Mouse (Mus musculus) right cerebral cortex, postnatal 14 days (tissue): ENCODE measurements around the gene Palm.

Source experiments
- DNase-seq: peaks from one replicate; pipeline ENCODE4 v3.0.0; 2022

Palm gene

DNA sequence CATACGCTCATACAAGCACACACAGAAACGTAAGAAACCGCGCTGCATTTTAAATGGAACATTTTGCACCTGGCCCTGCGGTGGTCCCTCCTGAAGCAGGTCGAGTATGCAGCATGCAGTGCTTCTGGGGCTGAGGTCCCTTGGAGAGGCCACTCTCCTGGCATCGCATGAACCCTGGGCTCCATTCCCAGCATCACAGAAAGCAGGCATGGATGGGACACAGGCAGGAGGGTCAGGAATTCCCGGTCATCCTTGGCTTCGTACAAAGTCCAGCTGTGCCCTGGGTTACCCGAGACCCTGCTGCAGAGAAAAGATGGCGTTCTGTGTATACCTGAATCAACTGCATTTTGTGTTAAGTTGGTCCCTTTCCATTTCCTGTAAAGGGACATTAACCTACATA, 7.1 kb downstream of the Palm start:
- no peak for DNase-seq

DNA sequence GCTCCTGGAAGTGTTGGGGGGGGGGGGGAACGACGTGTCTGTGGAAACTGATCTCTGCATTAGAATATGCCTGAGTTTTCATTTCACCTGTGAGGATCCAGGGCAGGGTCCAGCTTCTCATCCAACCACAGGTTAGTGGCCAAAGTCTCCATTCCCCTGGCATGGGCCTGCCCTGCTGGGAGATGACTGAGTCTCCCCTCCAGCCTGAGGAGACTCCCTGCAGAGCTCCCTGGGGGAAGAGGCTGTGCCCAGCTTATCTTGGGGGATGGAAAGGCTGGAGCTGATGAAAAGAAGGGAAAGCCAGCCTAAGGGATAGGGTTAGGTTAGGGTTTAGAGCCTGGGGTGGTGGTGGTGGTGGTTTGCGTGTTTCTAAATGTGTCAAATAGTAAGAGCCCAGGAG, 8.5 kb downstream of the Palm start:
- DNase-seq, result no peak

DNA sequence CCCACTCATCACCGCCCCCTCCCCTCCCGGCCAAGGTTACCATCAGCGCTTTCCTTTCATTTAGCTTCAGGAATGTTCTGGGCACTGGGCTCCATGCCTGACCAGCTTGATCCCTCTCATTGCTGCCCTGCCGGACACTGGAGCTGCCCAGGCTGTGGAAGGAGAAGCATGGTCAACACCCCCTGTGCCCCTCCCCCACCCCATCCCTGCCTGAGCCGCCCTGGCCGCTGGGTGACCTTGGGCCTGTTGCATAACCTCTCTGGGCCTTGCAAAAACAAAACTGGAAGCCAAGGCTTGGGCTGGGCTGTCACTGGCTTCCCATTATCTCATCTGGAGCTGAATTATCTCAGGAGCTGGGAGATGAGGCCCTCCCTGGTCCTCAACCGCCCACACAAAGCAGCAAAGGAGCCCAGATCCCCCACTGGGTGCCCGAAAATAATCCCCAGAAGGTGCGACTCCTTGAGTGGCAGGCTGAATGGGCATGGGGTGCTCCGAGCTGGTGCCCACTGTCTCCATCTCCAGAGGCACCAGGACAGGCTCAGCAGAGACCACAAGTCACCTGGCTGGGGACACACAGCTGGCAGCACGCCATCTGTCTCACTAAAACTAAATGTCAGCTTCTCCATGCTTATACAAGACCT, 9.1 kb downstream of the Palm start:
- peak; percentile 57 for DNase-seq

DNA sequence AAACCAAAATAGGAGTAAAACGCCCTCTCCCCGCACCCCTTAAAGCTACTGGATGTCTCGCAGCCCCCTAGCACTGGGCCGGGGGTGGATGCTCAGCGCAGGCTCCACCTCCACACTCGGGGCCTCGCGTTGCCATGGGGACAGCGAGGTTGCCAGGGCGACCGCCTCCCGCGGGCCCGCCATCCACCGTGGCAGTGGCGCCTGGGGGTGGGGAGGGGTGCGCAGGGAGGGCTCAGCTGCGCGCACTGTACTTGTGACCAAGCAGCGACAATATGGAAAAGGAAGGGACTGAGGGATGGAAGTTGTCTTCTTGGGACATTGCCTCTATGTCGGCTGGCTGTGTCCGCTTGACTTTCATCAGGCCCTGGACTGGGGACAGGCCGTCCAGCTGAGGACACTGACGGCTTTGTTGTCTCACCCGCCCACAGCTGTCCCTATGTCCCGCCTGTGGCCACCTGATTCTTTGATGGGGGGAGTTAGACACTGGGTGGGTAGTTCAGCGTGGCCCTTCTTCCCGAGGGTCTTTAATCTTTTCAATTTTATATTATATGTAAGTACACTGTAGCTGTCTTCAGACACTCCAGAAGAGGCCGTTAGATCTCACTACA, 10.4 kb downstream of the Palm start:
- DNase-seq, result peak; percentile 95

DNA sequence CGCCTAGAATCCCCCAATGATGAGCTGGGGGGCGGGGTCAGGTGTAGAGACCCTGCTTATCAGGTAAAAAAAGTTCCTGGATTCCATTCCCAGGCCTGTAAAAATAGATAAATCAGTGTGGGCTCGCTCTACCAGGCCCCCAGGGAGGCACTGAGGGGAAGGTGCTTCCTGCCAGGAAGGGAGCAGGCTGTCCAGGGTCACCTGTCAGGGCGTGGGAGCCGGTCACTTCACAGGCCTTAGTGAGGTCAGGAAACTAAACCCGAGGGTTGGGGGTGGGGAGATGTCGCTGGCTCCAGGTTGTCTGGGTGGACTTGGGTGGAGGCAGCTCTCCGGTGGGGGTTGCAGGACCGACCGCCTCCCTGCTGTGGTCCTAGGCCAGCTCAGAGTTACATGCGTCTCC, 12.3 kb downstream of the Palm start:
- DNase-seq, result no peak

DNA sequence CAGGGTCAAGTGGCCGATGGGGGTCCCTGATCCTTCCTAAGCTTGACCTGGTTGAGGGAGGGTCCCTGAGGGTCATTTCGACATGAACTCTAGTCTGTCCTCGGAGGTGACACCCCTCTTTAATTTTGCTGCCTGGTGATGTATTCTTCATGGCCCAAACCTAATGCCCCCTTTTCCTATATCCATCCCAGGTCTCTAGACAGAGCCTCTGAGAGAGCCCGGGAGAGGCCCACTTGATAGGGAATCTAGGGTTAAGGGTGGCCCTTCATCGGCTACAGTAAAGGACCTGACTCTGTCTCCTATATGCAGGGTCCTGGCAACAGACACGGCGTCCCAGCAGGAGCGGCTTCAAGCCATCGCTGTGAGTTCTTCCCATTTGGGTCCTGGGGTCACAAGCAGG, 13.0 kb downstream of the Palm start:
- no peak for DNase-seq

DNA sequence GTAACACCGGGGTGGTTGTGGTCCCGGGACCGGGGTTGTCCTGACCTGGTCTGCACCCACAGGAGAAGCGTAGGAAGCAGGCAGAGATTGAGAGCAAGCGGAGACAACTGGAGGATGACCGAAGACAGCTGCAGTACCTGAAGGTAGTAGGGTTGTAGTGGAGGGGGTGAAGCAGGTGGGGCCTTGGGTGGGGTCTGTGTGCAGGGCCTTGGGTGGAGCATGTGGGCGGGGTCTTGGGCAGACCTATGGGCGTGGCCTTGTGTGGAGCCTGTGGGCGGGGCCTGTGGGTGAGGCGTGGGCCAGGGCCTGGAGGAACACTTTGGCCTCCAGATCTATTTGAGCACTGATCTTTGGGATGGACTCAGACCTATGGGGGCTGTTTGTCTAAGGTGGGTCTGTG, 13.6 kb downstream of the Palm start:
- no peak for DNase-seq

DNA sequence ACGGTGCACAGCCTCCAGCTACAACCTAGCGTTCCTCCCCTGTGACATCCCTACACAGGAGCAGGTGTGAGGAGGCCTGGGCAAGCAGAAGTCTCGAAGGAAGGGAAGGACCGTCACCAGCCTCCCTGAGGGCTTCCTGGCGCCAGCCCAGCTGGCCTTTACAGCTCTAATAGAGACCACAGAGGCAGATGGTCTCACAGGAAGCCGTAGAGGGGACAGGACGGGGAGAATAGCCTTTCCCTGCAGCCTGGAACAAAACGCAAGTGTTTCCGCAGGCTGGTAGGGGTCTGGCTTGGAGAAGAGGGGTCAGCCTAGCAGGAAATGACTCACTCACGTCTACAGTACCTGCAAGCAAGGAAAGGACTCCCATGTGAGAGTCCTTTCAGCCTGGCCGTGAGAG, 14.5 kb downstream of the Palm start:
- DNase-seq, result no peak

DNA sequence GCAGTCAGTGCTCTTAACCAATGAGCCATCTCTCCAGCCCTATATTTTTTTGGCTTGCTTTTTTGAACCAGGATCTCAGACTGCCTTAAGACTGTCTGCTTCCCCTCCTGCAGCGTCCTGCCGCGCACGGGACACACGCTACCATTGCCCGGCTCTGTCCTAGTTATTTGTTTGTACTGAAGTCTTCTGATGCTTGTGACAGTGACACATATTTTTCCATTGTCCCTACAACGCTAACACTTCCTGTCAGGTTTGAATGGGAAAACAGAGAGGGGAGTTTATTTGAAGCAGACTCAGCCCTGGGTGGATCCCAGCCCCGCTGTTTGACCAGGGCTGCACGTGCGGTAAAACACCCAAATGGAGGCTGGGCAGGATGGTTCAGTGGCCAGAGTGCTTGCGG, 15.4 kb downstream of the Palm start:
- DNase-seq, result no peak

DNA sequence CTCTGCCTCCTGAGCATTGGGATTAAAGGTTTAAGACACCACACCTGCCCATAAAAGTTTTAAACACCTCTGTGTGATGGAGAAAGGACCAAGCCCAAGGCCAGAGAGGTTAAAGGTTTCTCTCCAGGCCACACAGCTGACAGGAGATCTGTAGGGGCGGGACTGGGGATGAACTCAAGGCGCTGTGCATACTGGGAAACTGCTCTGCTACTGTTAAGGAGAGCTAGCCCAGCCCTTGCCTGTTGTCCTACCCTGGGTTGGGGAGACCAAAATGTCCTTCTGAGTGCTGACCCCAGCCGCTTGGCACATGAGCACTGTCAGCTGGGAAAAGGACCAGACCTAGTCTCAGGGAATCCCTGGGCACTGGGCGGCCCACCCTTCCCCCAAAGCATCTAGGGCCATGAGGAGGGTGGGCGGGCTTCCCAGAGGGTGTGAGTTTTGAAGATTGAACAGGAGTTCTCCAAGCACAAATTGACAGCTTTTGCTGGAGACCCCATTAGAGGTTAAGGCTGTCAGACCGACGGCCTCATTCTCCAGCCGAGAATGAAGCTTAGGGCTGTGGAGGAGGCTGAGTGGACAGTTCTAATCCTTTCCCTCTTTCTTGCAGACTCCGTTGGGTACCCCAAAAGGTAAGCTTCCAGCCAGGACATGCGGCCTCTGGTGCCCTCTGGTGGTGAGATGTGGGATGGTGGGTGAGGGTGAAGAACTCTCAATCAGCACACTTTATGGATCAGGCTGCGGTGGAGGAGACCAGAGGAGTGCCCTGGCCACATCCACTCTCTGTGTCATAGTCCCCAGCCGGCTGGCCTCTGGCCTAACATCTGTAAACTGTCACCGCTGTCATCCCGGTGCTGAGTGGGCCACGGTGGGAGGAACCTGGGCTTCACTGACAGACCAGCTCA, 18.6 kb downstream of the Palm start:
- peak; percentile 85 for DNase-seq

DNA sequence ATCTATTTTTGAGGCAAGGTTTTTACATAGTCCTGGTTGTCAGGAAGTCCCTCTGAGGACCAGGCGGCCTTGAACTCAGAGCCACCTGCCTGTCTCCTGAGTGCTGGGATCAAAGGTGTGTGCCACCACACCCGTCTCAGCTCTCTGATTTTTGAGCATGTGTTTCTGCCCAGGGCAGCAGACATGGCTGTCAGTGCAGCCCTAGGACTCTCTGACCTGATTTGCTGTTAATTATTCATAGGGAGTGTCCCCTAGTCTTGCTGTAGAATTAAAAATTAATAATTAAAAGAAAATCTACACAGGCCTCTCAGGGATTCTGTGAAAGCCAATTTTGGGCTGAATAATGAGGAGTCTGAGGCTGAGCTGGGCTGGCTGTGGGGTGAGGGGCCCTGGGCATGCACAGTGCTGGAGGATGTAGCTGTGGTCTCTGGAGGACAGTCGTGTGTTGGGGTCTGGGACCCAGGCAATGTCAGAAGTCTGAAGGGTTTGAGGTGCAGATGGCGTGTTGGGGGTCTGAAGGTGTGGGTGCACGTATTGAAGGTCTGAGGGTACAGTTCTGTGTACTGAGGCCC, 21.0 kb downstream of the Palm start:
- DNase-seq, result no peak

DNA sequence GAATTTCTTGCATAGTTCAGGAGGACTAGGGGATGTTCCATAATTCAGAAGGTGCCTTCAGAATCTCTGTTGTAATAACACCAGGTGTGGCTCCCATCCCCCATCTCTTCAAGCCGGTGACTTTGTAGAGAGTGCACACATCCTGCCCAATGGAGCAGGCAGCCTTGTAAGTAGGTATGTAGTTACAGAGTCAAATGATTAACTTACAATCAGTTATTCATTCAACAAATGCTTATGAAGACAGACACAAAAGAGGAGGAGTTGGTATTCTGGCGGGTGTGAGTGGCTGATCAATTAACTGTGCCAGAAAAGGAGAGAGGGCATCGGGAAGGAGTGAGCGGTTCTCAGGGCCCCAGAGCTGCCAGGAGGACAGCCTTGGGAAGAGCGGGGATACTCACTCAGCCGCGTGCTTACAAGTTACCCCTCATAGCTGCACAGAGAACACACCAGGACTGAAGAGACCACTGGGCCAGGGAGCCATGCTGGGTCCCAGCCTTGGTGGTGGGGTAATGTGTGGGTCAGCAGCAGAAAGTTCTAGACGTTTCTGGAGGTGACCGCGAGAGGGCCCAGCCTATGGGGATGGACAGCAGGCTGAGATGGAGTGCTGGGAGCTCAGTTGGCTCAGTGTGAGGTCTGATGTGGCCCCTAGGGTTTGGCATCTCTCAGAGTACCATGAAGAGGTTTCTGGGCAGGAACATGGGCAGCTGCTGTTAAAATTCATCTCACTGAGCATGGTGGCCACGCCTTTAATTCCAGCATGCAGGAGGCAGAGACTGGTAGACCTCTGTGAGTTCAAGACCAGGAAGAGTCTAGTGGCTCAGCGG, 22.5 kb downstream of the Palm start:
- DNase-seq, result no peak

DNA sequence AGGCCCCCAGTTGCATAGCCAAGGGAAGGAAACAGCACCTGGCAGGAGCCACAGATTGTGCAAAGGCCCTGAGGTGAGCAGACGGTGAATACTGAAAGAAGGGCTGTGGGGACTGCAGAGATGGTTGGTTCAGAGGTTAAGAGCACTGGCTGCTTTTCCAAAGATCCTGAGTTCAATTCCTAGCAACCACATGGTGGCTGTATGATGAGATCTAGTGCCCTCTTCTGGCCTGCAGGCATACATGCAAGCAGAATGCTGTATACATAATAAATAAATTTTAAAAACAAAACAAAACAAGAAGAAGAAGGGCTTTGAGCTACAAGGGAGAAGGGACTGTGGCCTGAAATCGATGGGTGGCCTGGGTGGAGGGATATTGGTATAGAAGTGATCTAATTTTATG, 23.7 kb downstream of the Palm start:
- no peak for DNase-seq

DNA sequence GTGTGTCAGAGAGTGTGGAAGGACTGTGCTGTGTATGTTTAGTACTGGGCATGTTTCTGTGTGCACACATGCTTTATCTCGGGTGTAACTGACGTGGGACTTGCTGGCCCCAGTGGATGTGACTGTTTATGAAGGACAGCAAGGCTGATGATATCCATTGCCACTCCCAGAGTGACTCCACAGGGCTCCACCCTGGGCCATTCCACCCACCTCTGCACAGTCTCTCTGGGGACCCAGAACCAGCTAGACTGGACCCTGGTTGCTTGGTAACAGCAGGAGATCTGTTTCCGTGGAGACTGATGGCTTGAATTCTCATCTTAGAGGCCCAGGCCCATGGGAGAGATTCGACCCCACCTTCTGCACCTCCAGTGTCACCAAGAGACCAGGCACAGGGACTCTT, 24.9 kb downstream of the Palm start:
- DNase-seq, result no peak

DNA sequence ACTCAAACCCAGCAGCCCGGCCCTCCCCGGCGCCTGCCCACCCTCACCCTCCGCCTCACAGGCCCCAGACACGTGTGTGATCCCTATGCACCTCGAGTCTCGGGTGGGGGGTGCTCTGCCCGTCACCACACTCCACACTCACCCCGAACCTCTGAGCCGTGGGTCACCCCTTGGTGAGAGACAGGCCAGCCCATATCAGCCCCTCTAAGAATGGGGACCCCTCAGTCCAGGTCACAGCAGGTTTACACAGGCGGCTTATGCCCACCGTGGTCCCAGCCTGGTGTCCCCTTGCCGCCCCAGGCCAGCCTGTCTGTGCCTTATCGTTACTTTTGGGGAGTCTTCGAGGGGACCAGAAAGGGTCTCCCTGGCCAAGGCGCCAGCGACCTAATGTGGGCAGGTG, 26.2 kb downstream of the Palm start:
- DNase-seq, result no peak

DNA sequence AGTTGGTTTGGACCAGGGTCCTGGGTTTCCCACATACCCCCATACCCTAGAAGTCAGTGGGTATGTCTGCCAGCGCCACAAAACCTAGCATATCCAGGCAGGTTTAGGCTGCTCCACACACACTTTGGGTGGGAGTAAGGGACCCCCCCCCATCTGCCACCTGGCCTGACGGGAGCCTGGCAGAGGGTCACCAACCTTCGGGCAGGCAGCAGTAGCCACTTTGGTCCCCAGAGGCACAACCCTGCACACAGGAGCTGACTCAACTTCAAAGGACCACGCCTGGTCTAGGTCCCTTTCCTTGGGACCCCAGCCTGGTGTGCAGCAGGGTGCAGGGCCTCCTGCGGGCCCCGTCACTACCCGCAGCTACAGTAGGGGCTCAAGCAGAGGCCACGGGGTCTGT, 26.9 kb downstream of the Palm start:
- no peak for DNase-seq

DNA sequence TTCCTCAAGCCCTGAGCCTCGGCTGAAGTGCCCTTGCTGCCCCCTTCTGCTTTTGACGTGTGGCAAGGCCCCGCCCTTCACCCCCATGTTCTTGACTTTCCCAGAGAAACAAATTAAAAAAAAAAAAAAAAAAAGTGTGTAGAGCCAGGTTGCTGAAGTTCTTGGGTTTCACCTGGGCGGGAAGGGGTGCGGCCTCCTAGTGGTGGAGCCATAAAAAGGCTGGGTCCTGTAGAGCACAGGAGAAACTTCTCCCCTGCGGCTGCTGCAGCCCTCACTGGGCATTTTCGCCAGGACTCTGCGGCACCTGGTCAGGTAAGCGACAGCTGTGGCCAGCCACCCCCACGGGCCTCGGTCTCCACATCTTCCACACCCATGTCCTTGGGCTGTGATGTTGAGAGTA, 27.4 kb downstream of the Palm start, which contains the start of gene Misp:
Gene Misp (plus strand): TSS at position 208 of the 400 bp plus-strand sequence.
- no peak for DNase-seq

DNA sequence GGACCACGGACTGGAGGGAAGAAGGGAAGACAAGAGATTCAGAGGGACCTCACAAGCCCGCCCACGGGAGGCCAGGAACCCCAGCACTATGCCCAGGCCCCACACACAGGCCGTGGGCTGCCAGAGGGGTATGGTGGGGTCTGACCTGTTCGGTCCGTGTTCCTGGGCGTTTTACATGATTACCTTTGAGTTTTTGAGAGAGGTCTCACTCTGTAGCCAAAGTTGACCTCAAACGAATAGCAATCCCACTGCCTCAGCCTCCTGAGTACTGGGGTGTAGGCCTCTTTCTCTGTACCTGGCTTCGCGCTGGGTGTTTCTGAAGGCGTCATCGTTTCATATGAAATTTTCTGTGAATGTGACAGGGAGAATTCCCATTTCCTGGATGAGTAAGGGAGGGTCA, 28.4 kb downstream of the Palm start:
- DNase-seq, result peak; percentile 6

DNA sequence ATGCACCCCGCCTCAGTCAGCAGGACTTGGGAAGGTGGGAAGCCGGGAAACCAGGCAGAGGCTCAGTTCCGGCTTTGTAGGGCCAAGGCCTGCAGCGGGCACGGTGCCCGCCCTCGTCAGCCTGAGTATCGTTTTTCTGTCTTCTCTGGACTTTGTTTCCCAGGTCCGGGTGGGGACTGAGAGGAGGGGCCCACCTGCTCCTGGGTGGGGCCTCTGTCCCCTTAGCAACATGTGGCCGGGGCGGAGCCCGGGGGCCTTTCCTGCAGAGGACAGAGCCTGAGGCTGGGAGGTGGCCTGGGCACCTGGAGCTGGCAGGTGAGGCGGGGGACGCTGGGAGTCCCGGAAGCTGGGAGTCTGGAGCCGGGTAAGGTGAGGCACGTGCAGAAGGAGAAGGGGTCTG, 29.0 kb downstream of the Palm start:
- DNase-seq, result no peak

DNA sequence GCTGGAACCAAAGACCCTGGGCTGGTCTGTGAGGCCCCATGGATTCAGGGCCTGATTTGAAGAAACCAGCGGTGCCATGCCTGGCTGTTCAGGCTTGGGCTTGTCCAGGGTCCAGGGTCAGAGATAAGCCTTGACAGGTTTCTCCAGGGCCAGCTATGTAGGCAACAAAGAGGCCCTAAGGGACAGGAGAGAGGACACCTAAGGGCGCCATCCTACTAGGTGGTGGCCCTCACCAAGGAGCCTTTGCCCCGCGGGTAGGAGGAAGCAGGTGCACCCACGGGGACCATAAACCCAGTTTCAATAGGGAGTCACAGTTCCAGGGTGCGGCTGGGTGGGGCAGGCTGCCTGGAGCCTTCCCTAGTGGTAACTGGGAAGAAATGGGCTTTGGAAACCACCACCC, 29.6 kb downstream of the Palm start:
- no peak for DNase-seq

DNA sequence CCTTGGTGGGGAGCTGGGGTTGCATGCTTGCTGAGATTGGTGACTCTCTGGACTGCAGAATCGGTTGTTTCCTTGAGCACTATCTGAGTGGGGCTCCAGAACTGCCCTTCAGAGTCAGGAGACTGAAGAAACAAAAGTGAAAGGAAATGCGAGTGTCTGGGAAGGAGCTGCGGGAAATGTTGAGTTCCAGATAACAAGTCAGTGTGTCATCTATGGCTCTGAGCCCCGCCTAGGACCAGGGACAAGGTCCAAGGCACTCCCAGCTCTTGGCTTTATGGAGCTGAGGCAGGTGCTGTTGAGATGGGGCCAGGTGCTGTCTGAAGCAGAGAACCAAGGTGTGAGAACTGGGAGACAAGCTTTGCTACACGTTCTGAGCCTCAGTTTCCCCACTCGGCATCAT, 31.0 kb downstream of the Palm start:
- DNase-seq, result no peak

DNA sequence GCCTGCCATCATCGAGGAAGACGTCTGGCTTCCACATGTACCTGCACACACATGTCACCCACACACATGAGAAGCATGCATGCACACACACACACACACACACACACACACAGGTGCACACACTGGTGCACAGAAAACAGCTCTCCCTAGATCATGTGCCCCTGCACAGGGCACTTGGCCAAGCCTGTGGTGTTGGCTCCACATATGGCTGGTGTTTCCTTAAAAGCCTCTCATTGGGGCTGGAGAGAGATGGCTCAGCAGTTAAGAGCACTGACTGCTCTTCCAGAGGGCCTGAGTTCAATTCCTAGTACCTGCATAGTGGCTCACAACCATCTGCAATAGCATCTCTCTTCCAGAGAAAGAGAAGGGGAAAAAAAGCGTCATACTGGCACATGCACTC, 38.2 kb downstream of the Palm start:
- no peak for DNase-seq
